Mouse (Mus musculus): ENCODE measurements around the gene Dll4. TPM values are rescaled to one million over a fixed set of nuclear protein-coding genes. Genes with fewer than 3 reads are reported as not detected.

Gene Dll4
- polyA plus RNA-seq, 1 experiment from 2014 or later, result 4.4 TPM

DNA sequence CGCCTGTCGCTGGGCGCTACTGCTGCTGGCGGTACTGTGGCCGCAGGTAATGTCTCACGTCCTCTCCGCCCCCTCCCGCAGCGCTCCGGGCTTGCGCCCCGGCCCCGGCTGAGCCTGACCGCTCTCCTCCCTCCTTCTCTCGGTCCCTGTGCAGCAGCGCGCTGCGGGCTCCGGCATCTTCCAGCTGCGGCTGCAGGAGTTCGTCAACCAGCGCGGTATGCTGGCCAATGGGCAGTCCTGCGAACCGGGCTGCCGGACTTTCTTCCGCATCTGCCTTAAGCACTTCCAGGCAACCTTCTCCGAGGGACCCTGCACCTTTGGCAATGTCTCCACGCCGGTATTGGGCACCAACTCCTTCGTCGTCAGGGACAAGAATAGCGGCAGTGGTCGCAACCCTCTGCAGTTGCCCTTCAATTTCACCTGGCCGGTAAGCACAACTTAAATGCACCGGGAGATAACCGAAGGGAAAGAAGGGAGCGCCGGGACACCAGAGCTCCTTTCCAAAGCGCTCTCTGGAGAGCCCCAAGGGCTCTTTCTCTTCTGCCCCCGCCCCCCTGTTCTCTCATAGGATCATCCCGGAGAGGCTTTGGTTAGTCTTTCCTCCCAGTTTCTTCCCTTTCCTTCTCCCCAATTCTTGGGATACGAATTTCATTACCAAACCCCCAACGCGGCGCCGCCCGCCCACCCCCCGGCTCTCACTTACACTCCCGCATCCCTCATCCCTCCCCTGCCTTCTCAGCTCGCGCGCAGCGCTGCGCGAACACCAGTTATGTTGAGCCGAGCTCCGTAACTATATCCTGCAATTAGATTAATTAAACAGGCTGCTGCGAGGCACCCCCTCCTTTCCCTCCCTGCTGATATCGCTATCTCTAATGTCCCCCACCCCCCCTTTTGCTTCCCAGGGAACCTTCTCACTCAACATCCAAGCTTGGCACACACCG lies 847 bp downstream of the Dll4 start:
- Histone ChIP-seq H3K36me3 (ENCODE audit: control insufficient read depth, insufficient read depth, low read length) (no peaks in the 10 kb centered on the region), H3K4me3 (replicated peaks; ENCODE audit: low read depth, low read length) (peak overlapping the region; percentile 43), H3K9ac (replicated peaks; ENCODE audit: low read length) (peak overlapping the region; percentile 40), H3K4me2 (ENCODE audit: low read length) (peak overlapping the region; percentile 80), H3K9me3 (ENCODE audit: control insufficient read depth, low read length) (no peaks in the 10 kb centered on the region), H3K4me1 (ENCODE audit: control insufficient read depth, insufficient read depth, low read length) (peaks cover 45% of the 10 kb centered on the region), H3K27me3 (ENCODE audit: control insufficient read depth, insufficient read depth, low read length) (peaks cover 90% of the 10 kb centered on the region), H3K27ac (replicated peaks; ENCODE audit: low read depth, low read length) (no peak overlapping the region)
- under 1% methylated on average over 61 of the region's 61 CpGs for WGBS
- DNase-seq (peak; percentile 53), ATAC-seq (ENCODE audit: low FRiP score, low TSS enrichment) (no peak)

DNA sequence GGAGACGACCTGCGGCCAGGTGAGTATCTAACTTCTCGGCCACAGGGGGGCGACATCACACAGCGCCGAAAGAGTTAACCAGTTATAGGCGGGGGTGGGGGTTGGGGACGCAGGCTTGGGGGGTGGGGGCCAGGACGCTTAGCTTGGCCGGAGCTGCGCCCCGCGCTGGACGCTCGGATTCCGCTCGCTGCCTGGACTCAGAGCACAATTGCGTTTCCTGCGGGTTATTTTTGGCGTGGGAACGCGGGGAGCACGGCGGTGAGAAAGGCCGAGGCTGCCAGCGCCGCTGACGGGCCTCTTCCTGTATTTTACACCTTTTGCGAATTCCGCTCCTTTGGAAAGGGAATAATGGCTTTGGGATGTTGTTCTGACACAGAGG lies 1.5 kb downstream of the Dll4 start:
- Histone ChIP-seq H3K9me3 (ENCODE audit: control insufficient read depth, low read length) (no peaks in the 10 kb centered on the region), H3K4me3 (replicated peaks; ENCODE audit: low read depth, low read length) (peak overlapping the region; percentile 43), H3K4me2 (ENCODE audit: low read length) (peak overlapping the region; percentile 80), H3K36me3 (ENCODE audit: control insufficient read depth, insufficient read depth, low read length) (no peaks in the 10 kb centered on the region), H3K27me3 (ENCODE audit: control insufficient read depth, insufficient read depth, low read length) (peaks cover 89% of the 10 kb centered on the region), H3K4me1 (ENCODE audit: control insufficient read depth, insufficient read depth, low read length) (peaks cover 40% of the 10 kb centered on the region), H3K27ac (replicated peaks; ENCODE audit: low read depth, low read length) (no peak overlapping the region), H3K9ac (replicated peaks; ENCODE audit: low read length) (peak overlapping the region; percentile 40; the same call in 1 of the 2 replicates)
- no peak for ATAC-seq (ENCODE audit: low FRiP score, low TSS enrichment)
- DNase-seq, result peak; percentile 79
- WGBS, result under 1% methylated on average over 30 of the region's 30 CpGs

DNA sequence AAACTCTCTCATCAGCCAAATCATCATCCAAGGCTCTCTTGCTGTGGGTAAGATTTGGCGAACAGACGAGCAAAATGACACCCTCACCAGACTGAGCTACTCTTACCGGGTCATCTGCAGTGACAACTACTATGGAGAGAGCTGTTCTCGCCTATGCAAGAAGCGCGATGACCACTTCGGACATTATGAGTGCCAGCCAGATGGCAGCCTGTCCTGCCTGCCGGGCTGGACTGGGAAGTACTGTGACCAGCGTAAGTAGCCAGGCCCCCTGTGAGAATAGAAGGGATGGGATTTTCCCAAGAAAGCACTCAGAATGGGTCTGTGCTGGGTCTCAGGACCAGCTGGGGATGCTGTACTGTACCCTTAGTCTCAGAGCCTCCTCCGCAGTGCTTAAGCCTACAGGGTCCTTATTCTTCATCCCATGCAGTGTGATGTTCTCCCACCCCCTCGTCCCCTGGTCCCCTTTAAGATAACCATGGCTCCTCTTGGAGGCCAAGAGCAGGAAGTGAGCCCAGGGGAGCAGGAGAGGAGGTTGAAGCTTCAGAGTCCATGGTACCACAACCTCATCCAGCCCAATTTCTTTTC lies 2.5 kb downstream of the Dll4 start:
- no peak overlapping the region for H3K27ac ChIP-seq (replicated peaks; ENCODE audit: low read depth, low read length)
- DNase-seq, result no peak
- peaks cover 32% of the 10 kb centered on the region for H3K4me1 ChIP-seq (ENCODE audit: control insufficient read depth, insufficient read depth, low read length)
- H3K36me3 ChIP-seq (ENCODE audit: control insufficient read depth, insufficient read depth, low read length), result no peaks in the 10 kb centered on the region
- H3K9me3 ChIP-seq (ENCODE audit: control insufficient read depth, low read length), result no peaks in the 10 kb centered on the region
- H3K27me3 ChIP-seq (ENCODE audit: control insufficient read depth, insufficient read depth, low read length), result peaks cover 85% of the 10 kb centered on the region
- 11% methylated on average over 11 of the region's 11 CpGs for WGBS
- peak overlapping the region; percentile 6; the same call in 1 of the 2 replicates for H3K4me3 ChIP-seq (replicated peaks; ENCODE audit: low read depth, low read length)
- H3K9ac ChIP-seq (replicated peaks; ENCODE audit: low read length), result peak overlapping the region; percentile 26; the same call in 1 of the 2 replicates
- ATAC-seq (ENCODE audit: low FRiP score, low TSS enrichment), result no peak
- H3K4me2 ChIP-seq (ENCODE audit: low read length), result peak overlapping the region; percentile 80

DNA sequence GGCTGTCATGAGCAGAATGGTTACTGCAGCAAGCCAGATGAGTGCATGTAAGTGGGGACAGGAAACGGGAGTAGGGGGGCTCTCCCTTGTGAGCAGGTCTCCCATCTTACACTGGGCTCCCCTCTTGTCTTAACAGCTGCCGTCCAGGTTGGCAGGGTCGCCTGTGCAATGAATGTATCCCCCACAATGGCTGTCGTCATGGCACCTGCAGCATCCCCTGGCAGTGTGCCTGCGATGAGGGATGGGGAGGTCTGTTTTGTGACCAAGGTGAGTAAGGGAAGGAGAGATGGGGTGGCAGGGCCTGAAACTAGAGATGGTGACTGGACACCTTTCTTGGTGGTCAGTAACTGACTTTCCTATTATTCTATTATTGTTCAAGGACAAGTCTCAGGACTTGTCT lies 3.0 kb downstream of the Dll4 start:
- Histone ChIP-seq H3K9ac (replicated peaks; ENCODE audit: low read length) (no peak overlapping the region), H3K4me1 (ENCODE audit: control insufficient read depth, insufficient read depth, low read length) (peaks cover 32% of the 10 kb centered on the region), H3K36me3 (ENCODE audit: control insufficient read depth, insufficient read depth, low read length) (no peaks in the 10 kb centered on the region), H3K4me2 (ENCODE audit: low read length) (peak overlapping the region; percentile 80), H3K27me3 (ENCODE audit: control insufficient read depth, insufficient read depth, low read length) (peaks cover 80% of the 10 kb centered on the region), H3K9me3 (ENCODE audit: control insufficient read depth, low read length) (no peaks in the 10 kb centered on the region), H3K4me3 (replicated peaks; ENCODE audit: low read depth, low read length) (0 out of 2 replicates have a peak overlapping the region, but pooled peaks have one; percentile 6), H3K27ac (replicated peaks; ENCODE audit: low read depth, low read length) (no peak overlapping the region)
- ATAC-seq (ENCODE audit: low FRiP score, low TSS enrichment), result no peak
- 33% methylated on average over 5 of the region's 5 CpGs for WGBS
- no peak for DNase-seq

DNA sequence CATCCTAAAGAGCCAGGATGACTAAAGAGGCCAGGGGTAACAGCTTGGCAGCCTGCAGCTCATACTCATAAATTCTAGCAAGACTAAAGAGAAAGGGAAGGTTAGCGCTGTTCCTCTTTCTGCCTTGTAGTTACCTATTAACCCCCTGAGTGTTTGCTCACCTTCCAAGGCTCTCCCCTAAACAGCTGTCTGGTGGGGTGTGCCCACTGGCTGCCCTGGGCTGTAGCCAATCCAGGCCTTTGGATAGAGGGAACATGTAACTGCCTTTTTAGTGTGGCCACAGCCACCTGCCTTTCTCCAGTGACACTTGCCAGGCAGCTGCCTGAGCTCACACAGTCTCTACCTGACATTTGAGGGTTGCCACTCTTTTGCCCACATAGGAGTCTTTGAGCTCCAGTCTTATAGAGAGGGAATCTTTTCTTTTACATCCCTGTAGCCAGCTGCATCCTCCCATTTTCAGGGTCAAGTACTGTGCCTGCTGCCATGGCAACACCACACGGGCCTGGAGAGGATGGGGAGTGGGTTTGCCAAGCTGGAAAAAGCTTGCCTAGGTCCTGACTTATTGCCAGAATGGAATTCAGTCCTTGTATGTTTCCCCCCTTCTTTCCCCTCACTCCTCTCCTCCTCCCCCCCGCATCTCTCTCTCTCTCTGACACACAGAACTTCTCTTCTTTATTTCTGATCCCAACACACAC lies 3.7 kb downstream of the Dll4 start:
- ATAC-seq (ENCODE audit: low FRiP score, low TSS enrichment), result no peak
- WGBS, result 56% methylated on average over 3 of the region's 3 CpGs
- H3K4me2 ChIP-seq (ENCODE audit: low read length), result peak overlapping the region; percentile 80; the same call in 1 of the 2 replicates

DNA sequence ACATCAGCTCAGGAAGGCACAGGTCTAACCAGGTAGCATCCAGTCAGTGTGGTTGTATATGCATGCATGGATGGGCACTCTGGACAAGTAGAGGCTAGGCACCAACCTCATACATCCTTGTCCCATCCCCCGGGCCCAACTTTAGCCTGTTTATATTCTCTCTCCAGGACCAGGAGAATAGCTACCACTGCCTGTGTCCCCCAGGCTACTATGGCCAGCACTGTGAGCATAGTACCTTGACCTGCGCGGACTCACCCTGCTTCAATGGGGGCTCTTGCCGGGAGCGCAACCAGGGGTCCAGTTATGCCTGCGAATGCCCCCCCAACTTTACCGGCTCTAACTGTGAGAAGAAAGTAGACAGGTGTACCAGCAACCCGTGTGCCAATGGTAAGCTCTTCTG lies 5.2 kb downstream of the Dll4 start:
- Histone ChIP-seq H3K36me3 (ENCODE audit: control insufficient read depth, insufficient read depth, low read length) (no peaks in the 10 kb centered on the region), H3K9ac (replicated peaks; ENCODE audit: low read length) (no peak overlapping the region), H3K9me3 (ENCODE audit: control insufficient read depth, low read length) (no peaks in the 10 kb centered on the region), H3K27me3 (ENCODE audit: control insufficient read depth, insufficient read depth, low read length) (peaks cover 62% of the 10 kb centered on the region), H3K4me3 (replicated peaks; ENCODE audit: low read depth, low read length) (no peak overlapping the region), H3K27ac (replicated peaks; ENCODE audit: low read depth, low read length) (no peak overlapping the region), H3K4me2 (ENCODE audit: low read length) (no peak overlapping the region), H3K4me1 (ENCODE audit: control insufficient read depth, insufficient read depth, low read length) (peaks cover 18% of the 10 kb centered on the region)
- WGBS, result 92% methylated on average over 8 of the region's 8 CpGs
- DNase-seq (no peak), ATAC-seq (ENCODE audit: low FRiP score, low TSS enrichment) (no peak)

More for the DNA sequence above, 3.7 kb downstream of the Dll4 start:
- Histone ChIP-seq H3K27ac (replicated peaks; ENCODE audit: low read depth, low read length) (no peak overlapping the region), H3K36me3 (ENCODE audit: control insufficient read depth, insufficient read depth, low read length) (no peaks in the 10 kb centered on the region), H3K4me3 (replicated peaks; ENCODE audit: low read depth, low read length) (no peak overlapping the region), H3K9me3 (ENCODE audit: control insufficient read depth, low read length) (no peaks in the 10 kb centered on the region), H3K4me1 (ENCODE audit: control insufficient read depth, insufficient read depth, low read length) (peaks cover 32% of the 10 kb centered on the region), H3K9ac (replicated peaks; ENCODE audit: low read length) (no peak overlapping the region), H3K27me3 (ENCODE audit: control insufficient read depth, insufficient read depth, low read length) (peaks cover 73% of the 10 kb centered on the region)
- no peak for DNase-seq

DNA sequence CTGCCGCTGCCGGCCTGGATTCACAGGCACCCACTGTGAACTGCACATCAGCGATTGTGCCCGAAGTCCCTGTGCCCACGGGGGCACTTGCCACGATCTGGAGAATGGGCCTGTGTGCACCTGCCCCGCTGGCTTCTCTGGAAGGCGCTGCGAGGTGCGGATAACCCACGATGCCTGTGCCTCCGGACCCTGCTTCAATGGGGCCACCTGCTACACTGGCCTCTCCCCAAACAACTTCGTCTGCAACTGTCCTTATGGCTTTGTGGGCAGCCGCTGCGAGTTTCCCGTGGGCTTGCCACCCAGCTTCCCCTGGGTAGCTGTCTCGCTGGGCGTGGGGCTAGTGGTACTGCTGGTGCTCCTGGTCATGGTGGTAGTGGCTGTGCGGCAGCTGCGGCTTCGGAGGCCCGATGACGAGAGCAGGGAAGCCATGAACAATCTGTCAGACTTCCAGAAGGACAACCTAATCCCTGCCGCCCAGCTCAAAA lies 6.6 kb downstream of the Dll4 start:
- 68% methylated on average over 24 of the region's 24 CpGs for WGBS
- Histone ChIP-seq H3K4me2 (ENCODE audit: low read length) (no peak overlapping the region), H3K4me3 (replicated peaks; ENCODE audit: low read depth, low read length) (no peak overlapping the region), H3K9me3 (ENCODE audit: control insufficient read depth, low read length) (no peaks in the 10 kb centered on the region), H3K9ac (replicated peaks; ENCODE audit: low read length) (no peak overlapping the region), H3K27me3 (ENCODE audit: control insufficient read depth, insufficient read depth, low read length) (peaks cover 48% of the 10 kb centered on the region), H3K4me1 (ENCODE audit: control insufficient read depth, insufficient read depth, low read length) (peaks cover 4% of the 10 kb centered on the region; the same call in 1 of the 2 replicates), H3K36me3 (ENCODE audit: control insufficient read depth, insufficient read depth, low read length) (no peaks in the 10 kb centered on the region), H3K27ac (replicated peaks; ENCODE audit: low read depth, low read length) (no peak overlapping the region)
- DNase-seq (no peak), ATAC-seq (ENCODE audit: low FRiP score, low TSS enrichment) (no peak)

DNA sequence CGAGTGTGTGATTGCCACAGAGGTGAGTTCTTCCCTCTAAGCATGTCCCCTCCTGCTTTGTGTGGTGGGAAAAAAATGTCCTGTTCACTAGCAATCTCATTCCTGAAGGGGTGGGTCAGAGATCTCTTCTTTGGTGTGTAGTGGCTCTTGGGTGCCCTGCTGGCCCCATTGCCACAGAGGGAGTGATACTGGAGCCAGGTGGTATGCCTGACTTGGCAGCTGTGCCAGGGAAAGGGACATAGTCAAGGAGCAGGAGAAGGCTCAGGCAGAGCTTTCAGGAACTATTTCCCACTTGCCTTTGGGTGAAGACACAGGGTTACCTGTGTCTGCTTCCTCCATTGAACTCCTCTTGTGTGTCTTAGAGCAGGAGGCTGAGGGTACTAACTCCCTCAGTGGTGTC lies 8.6 kb downstream of the Dll4 start:
- DNase-seq (no peak), ATAC-seq (ENCODE audit: low FRiP score, low TSS enrichment) (no peak)
- Histone ChIP-seq H3K9me3 (ENCODE audit: control insufficient read depth, low read length) (no peaks in the 10 kb centered on the region), H3K9ac (replicated peaks; ENCODE audit: low read length) (no peak overlapping the region), H3K4me3 (replicated peaks; ENCODE audit: low read depth, low read length) (no peak overlapping the region), H3K27me3 (ENCODE audit: control insufficient read depth, insufficient read depth, low read length) (peaks cover 29% of the 10 kb centered on the region), H3K4me1 (ENCODE audit: control insufficient read depth, insufficient read depth, low read length) (peaks cover 8% of the 10 kb centered on the region; the same call in 1 of the 2 replicates), H3K4me2 (ENCODE audit: low read length) (no peak overlapping the region), H3K36me3 (ENCODE audit: control insufficient read depth, insufficient read depth, low read length) (no peaks in the 10 kb centered on the region), H3K27ac (replicated peaks; ENCODE audit: low read depth, low read length) (no peak overlapping the region)
- WGBS, result 78% methylated on average over 1 of the region's 1 CpGs
